Mouse (Mus musculus) T-helper 2 cell (primary cell): Measurements from ENCODE around the gene Hoxc5.

Experiments used
- in situ Hi-C: fragments of 300-600 bp; cut with MboI, MseI; formaldehyde crosslinking; loops from one replicate; pipeline ENCODE4 v1.15.1; 2025; ENCODE audit warnings: high pct_unique_total_duplicates

Gene Hoxc5

DNA sequence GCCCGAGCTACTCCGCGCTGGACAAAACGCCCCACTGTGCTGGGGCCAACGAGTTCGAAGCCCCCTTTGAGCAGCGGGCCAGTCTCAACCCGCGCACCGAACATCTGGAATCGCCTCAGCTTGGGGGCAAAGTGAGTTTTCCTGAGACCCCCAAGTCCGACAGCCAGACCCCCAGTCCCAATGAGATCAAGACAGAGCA is at the start of gene Hoxc5:
TSS of gene Hoxc5 (plus strand) at position 132 of the 199 bp plus-strand sequence.
- in situ Hi-C loops, result no loop called here

DNA sequence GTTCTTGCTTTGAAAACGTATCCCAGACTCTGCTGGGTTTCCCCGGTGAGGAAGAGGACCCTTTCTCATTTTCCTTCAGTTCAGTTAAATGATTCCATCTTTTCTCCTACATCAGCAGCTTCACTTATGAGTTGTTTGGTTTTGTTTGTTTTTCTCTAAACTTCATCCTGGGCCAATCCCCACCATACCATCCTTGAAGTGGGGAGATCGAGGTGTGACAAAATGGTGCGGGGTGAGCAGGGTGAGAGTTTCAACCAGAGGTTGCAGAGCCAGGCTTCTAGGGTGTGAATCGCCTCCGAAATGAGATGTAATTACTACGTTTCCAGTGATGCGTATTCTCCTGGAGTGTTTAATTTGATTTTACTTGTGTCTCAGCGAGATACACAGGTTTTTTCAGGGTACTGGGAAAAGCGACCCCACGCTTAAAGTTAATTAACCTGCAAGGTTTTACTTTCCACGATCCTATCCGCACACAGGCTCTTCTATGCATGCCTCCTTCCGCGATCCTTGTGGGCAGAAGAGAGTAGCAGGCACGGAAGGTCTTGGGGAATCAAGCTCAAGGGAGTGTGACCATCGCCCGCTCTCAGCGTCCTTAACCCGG is 49.2 kb upstream of the Hoxc5 start:
- in situ Hi-C loops, result no loop called here

DNA sequence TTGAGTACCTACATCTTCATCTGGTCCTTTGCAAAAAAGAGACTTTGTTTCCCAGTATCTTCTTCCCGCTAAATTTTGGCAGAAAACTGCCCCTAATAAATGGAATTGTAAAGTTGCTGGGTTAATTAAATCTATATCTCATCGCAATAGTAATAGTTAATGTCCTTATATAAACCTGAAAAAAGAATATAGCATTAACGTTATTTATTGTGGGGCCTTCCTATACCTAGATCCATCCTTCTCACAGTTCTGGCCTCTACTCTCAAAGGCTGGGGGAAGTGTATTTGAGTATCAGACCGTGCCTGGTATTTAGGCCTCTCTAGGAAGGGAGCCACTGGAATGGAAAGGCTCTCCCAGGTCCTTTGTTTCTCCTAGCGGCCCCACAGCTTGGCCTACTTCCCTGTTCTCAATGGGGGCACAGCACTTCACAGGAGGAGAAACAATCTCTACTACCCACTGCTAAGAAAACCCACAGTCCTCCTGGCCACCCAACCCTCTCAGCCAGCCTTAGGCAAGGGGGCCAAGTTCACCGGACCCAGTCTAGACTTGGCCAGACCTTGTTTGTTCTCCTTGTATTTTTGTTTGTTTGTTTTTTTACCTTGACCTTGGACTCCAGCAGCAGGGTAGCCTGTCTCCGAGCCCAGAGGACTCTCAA is 48.5 kb upstream of the Hoxc5 start:
- in situ Hi-C loops, result no loop called here

DNA sequence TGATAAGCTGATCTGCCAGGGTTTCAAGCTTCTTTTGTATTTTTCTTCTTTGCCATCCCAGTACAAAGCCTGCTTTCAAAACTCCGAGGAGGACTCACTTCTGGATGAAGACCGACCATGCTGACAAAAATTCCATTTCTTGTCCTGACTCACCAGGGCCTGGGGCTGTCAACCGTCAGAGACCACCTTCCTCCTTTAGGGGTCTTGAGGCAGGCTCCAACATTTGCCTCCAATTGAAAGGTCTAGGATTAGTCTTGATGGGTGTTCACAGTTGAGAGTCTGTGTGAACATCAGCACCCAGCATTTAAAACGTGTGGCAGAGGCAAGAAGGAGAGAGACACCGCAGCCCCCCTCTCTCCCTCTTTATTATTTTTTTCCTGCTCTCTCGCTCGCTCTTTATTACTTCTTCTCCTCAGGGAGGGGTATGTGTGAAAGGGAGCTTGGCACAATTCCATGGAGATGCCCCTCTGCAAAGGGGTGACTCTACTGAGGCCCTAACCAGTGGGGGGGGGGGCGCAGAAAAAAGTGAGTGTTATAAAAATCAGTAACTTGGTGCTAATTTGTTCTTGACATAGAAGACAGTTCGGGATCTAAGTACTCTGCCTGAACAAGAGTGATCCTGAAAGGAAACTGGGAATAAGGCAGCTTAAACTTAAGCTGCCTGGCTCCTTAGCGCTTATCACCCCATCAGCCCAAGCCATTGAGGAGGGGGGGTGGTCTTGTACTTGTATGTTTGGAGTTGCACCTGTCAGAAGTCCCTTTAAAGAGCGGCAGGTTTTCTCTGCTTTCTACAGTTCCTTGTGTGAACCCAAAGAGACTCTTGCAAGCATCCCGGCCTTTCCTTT is 47.7 kb upstream of the Hoxc5 start:
- in situ Hi-C loops, result no loop called here

DNA sequence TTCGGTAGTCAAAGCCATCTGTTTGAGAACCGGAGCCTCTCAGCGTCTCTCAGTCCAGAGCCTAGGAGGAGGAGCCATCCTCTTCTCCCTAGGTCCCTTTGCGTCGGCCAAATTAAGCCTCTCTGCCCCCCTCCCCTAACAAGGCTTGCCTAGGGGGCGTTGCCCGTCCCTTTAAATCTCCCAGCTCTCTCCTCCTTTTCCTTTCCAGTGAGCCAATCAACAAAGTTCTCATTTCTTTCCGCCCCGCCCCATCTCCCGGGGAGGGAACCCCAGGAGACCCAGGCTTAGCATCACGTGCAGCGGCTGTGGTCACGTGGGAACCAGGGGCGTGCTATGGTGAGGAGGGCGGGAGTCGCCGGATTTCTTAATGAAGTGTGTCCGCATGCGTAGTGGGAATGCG is 46.6 kb upstream of the Hoxc5 start:
- in situ Hi-C loops, result no loop called here

DNA sequence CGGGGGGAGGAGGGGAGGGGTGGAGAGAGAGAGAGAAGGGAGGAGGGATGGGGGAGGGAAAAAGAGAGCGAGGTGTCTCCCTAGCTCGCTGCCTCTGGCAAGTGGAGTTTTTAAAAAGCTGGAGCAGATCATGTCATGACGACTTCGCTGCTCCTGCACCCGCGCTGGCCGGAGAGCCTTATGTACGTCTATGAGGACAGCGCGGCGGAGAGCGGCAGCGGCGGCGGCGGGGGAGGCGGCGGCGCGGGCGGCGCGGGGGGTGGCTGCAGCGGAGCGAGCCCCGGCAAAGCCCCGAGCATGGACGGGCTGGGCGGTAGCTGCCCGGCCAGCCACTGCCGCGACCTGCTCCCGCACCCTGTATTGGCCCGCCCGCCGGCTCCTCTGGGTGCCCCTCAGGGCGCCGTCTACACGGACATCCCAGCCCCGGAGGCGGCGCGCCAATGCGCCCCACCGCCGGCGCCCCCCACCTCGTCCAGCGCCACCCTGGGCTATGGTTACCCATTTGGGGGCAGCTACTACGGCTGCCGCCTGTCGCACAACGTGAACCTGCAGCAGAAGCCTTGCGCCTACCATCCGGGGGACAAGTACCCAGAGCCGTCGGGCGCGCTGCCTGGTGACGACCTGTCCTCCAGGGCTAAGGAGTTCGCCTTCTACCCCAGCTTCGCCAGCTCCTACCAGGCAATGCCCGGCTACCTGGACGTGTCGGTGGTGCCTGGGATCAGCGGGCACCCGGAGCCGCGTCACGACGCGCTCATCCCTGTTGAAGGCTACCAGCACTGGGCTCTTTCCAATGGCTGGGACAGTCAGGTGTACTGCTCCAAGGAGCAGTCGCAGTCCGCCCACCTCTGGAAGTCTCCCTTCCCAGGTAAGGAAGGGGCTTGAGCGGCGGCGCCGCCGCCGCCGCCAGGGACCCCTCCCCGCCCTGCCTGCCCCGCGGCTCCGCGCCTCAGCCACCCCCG is 45.9 kb upstream of the Hoxc5 start, which contains the start of gene Hoxc13:
TSS of gene Hoxc13 (plus strand) at position 51 of the 959 bp plus-strand sequence.
- in situ Hi-C loops, result no loop called here

DNA sequence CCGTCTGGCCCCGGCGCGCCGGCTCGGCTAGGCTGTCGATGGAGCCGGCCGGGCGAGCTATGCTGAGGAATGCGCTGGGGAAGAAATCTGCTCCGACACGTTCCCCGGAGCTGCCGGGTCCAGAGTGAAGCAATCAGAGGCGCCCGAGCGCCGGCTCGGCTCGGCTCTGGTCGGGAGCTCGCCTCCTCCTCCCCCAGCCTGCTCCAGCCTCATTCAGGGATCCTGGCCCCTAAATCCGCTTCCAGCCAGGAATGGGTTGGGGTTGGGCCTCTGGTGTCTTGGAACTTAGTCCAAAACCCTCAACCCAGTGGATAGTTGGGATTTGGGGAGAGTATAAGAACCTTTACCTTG is 45.3 kb upstream of the Hoxc5 start:
- in situ Hi-C loops, result no loop called here

DNA sequence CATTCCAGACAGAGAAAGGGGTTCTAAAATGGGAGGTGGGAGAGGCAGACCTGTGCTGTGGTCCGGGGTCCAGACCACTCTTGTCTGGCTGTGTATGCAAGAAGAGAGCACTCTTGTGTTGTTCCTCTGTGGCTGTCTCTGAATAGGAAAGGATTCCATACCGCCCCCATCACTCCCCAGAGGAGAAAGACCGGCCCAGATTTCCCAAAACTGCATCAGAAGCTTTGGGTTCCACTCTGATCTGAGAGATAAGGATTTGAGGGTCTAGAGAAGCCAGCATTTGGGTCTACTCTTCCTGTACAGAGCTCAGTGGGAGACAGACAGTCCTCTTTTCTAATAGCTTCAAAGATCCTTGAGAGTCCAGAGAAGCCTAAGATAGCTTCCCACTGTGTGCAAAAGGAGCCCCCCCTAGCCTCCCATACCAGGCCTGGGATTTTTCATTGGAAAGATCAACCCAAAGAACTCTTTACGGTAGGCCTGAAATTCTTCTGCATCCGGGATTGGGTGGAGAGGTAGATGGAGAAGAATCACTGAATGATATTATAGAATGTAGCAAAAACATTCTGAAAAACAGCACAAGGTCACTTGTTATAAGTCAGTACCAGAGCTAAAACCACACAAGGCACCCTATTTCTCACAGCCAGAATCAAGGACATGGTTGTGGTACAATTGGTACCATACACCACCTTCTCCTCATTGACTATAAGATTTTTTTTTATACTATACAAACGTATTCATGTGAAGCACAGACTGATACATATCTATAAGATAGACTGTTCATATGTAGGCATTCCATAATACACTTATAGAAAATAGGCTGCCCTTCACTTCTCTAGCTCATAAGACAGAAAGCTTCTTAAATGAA is 44.4 kb upstream of the Hoxc5 start:
- in situ Hi-C loops, result no loop called here

DNA sequence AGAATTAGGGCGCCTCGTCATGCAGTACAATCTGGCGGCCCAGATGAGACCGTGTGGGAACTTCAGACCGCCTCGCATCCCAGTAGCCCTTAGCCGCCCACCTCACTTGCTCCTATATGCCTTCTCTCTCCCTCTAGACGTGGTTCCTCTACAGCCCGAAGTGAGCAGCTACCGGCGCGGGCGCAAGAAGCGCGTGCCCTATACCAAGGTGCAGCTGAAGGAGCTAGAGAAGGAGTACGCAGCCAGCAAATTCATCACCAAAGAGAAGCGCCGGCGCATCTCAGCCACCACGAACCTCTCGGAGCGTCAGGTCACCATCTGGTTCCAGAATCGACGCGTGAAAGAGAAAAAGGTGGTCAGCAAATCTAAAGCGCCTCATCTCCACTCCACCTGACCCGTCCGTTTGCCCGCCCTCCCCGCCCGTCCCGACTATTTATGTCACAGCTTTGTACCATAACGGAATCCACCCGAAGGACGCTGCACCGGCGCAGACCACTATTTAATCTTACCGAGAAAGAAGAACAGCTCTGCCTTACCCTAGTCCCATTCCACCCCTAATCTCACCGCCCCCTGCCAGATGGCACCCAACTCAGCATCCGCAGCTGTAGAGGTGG is 40.1 kb upstream of the Hoxc5 start:
- in situ Hi-C loops, result no loop called here

DNA sequence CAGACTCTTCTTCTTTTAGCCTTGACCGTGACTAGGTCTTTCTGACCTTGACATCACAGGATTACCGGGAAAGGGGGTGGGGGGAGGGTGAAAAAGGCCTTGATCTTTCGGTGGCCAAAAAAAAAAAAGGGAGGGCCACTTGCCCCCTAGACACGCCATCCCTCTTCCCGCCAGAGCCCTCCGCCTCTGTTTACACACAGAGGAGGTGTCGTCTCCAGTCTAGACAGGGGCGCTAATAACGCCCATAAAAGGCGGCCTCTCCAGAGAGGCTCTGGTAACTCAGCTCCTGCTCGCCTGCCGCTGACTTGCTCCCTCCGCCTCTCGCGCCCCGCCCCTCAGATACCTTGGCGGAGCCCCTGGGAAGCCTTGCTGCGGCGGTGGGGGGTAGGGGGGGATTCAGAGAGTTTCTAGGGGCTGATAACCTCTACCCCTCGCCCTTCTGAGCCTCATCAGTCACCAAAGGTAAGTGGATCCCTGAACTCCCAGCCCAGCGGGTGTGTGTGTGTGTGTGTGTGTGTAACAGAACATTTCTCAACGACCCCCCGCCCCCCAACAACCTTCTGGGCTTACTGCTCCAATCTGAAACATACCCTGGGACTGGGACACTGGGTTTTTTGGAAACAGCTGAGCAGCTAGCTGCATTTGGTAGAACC is 35.4 kb upstream of the Hoxc5 start:
- in situ Hi-C loops, result no loop called here

DNA sequence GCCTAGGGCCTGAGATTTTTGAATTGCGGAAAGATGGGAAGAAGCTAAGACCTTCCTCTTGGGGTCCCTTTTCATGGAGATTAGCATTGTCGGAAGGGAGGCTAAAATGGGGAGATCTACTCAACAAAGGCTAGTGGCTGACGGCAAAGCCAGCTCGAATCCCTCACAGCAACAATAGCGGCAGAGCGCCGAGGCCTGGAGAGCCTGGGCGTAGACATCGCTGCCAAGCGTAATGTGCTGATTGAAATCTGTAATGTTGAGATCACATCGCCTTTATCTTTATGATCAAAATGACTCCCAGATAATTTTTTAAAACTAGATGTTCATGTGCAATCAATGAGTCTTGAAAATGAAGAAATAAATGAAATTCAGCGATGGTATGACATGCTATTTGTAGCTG is 32.8 kb upstream of the Hoxc5 start:
- in situ Hi-C loops, result no loop called here

DNA sequence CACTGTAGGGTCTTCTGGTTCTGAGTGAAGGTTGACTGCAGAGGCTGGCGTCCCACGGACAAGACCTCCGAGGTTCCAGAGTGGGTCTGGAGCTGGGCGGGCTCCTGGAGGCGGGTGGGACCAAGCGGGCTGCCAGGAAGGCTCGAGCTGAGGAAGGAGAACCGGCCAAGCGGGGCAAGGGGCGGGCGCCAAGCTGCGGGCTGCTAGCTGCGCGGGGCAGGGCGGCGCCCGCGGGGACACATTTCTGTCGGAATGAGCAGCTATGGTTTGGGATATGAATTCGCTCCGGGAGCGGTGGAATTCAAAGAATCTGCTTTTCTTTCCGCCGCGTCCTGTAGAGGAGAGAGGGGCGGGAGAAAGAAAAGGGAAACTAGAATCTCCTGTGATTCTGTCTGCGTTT is 32.3 kb upstream of the Hoxc5 start:
- in situ Hi-C loops, result no loop called here

DNA sequence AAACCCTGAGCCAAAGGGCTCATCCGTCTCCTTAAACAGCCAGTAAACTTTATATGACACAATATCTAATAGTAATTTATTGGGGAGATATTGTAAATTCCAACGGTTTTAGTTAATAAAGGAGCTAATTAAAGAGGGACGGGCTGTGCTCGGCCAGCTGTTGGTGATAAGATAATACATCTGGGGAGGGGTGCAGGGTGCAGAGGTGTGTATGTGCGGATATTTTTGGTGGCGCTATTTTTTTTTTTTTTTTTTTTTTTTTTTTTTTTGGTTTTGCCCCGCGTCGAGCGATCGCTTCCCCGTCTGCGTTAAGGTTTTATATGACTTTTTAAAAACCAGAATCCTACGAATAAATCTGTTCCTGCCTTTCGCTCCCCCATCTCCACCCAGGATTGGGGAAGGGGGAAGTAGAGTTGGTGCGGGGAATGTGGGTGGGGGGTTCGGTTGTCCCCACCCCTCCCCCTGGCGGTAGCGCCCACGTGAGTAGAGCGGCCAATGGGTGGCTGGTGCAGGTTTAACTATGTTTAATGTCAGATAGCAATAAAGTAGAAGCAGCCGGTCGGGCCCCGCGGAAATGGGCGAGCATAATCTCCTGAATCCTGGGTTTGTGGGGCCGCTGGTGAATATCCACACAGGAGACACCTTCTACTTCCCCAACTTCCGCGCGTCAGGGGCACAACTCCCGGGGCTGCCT is 30.8 kb upstream of the Hoxc5 start, which contains the start of gene Hoxc12:
TSS of gene Hoxc12 (plus strand) at position 479 of the 694 bp plus-strand sequence.
- in situ Hi-C loops, result no loop called here

DNA sequence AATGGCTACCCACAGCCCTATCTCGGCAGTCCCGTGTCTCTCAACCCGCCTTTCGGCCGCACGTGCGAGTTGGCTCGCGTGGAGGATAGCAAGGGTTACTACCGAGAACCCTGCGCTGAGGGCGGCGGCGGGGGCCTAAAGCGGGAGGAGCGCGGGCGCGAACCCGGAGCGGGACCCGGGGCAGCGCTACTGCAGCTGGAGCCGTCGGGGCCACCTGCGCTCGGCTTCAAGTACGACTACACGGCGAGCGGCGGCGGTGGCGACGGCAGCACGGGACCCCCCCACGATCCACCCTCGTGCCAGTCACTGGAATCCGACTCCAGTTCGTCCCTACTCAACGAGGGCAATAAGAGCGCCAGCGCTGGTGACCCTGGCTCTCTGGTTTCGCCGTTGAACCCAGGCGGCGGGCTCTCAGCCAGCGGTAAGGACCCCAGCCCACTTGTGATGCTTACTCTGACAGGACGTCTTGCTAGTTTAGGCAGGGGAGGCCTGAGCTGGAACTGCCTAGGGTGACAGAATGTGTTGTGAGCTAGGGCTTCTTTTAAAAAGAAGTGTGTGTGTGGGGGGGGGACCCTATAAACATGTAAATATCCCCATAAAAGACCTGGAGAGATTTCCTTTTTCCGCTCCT is 30.1 kb upstream of the Hoxc5 start:
- in situ Hi-C loops, result no loop called here

DNA sequence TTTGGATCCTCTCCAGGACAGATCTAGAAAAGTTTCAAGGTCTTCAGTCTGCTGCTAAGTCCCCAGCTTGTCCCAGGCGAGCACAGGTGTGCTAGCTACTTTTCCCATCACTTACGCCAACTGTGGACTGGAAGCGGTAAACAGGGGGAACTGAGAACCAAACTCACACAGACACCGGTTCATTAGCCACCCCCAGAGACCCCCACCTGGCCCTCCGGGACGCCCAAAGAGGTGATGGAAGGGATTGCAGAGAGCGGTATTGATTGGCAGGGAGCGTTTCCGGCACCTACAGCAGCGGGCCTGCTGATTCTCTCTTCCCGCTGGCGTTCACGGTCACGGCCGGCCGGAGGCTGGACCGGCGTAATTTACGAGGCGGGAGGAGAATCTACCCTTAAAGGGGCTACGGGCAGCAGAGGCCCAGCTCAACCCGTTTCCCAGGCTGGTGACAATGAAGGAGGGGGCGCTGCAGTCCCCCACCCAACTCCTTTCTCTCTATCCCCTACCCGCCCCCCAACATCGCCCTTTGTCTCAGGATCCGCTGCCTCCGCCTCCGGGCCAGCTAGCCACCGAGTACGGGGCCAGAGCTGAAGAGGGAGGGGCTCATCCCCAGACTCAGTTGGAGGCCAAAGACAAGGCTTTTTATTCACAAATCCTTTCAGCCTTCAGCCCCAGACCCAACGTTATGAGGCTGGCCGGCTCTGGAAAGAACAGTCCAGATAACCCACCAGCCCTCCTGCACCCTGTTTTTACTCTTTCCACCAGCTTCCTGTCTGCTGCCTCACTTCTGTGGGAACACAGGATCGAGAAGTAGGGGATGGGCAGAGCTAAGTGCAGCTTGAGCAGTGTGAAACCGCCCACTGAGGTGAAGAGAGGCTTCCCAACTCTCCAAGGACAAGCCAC is 27.7 kb upstream of the Hoxc5 start:
- in situ Hi-C loops, result no loop called here

DNA sequence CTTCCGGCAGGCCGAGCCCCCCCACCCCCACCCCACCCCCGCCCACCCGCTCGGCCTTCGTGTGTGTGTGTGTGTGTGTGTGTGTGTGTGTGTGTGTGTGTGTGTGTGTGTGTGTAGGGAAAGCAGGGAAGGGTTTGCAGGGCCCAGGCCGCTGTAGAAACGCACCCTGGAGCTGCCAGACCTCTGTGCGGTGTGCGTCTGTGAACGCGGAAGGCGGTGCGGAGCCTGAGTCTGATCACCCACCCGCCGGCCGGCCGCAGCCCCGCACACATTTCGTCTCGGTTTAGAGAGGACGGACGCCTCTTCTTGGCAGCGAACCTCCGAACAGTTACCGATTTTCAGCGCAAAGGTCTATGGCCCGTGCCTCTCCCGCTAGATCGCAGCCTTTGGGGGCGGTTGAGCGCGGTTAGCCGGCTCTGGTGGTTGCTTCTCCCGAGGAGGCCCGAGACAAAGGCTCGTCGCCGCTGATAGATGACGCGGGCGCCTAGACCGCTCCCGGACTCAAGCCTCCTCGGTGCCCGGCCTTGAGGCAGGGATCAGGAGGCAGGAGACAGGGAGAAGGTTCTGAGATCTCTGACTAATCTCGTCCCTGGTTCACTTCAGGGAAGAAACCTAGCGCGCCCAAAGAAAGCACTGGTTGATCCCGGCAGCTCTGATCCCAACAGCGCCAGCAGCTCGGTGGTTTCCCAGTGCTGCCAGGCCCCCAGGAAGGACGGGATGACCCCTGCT is 24.3 kb upstream of the Hoxc5 start:
- in situ Hi-C loops, result no loop called here

DNA sequence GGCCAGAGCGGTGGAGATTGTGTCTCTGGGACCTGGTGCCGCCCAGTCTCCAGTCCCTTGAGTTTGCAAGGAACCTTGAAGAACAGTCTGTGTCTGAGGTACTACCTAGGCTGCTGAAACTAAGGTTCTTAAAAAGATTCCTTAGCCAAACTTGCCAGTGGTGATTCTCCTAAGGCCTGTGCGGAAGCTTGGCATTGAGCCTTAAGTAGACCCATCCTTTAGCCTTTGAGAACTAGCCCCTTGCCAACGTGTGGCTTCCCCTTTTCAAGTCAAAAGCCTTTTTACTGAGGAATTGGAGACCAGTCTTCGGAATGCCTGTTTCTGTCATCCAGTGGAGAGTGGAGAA is 23.8 kb upstream of the Hoxc5 start:
- in situ Hi-C loops, result no loop called here
